Mouse (Mus musculus) subcutaneous adipose tissue, adult 2 months (tissue): ENCODE results near the gene Fkbp1a. TPM values are rescaled to one million over a fixed set of nuclear protein-coding genes. Genes with fewer than 3 reads are reported as not detected.

Experiments
- polyA plus RNA-seq: library from polyadenylated mRNA; depleted of rRNA; stranded (reverse); fragments of >200 nt; gene quantifications from 2 replicates; pipeline ENCODE4 v1.2.3, GENCODE M21; 2012; ENCODE audit warnings: low replicate concordance; rRNA removed

Fkbp1a gene
- polyA plus RNA-seq = 175 and 205 TPM in 2 replicates

DNA sequence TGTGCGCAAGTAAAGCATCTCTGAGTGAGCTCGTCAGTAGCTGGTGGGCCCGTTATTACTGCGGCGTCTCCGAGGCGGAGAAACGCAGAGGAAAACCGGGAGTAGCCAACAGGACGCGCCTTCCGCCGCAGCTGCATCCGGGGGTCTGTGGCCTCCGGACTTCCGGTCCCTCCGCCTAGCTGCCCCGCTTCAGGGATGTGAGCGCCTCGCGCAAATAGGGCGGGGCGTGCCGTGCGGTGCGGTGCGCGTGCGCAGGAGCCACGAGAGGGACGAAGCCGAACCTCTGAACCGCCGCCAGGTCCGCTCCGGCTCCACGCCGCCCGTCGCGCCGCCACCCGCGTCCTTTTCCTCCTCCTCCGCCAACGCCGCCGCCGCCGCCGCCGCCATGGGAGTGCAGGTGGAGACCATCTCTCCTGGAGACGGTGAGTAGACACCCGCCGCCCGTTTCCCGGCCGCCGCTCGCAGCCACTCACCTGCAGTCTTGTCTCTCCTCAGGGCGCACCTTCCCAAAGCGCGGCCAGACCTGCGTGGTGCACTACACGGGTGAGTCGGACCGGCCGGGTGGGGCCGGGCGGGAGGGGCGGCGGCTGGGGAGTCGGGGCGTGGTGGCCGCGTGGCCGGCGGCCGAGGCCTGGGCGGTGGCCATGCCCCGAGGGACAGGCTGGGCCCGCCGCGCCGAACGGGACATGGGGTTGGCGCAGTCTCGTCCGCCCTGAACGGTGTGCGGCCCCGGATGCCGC, at the start of gene Fkbp1a:
TSS of gene Fkbp1a (plus strand) at position 161 of the 740 bp plus-strand sequence.

DNA sequence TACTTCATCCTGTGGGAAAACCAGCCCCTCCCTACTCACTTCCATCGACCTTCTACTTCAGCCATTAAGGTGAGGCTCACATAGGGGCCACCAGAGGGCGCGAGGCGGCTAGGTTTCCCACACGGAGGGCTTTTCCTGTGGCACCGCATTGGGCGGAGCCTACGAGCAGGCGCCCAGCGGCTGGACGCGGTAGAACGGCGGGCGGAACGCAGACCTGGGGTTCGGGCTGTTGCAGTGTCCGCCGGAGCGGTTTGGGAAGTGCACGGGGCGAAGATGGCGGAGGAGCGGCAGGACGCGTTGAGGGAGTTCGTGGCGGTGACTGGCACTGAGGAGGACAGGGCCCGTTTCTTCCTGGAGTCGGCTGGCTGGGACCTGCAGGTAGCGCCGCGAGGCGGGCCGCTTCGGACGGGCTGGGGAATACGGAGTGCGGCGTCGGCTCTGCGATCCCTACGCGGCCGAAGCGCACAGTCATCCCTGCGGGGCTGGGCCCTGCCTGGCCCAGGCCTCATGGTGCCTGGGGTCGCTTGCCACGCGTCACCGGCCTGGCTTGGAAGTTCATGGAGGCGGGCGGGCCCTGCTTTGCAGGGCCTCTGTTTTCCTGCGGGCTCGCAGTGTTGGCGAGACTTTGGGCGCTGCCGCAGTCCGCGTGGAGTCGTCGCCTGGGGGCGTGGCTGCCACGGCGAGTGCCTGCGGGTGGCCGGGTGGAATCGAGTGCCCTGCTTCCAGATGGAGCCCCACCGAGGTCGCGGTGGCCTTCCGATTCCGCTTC, 48.1 kb upstream of the Fkbp1a start, which contains the start of gene Nsfl1c:
TSS of gene Nsfl1c (plus strand) at position 148 of the 769 bp plus-strand sequence.

DNA sequence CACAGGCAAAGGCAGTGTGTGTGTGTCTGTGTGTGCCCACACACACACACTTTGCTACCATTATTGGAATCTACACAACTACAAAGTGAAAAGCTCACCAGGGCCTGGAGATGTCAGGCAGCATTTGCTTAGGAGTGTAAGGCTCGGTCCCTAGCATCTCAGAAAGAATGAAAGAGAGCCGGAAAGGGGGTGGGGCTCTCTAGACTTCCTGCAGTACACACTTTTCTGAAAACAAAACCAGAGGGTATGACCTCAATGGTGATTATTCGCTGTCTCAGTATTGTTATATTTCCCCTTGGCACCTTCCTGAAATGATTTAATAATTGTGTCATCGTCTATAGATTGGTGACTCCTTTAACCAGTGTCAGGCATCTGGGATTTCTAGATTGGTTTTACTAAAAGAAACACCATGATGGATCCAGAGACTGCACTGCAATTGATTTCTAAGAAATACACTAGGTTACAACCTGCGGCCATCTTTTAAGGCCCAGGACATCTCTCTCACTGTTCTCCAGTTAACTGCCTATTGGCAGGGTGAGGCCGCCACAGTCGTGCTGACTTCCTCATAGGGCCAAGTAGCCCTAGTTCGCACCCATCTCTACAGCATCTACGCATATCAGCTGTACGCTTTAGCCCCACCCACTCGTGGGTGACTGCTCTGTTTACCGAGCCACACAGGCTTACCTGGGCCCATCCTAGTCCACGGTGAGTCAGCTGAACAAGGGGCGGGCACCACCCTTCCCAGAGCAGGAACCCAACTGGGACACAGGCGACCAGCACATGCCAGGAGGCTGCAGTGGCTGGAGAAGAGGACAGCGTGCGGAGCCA, 29.8 kb downstream of the Fkbp1a start, which contains the start of gene Sdcbp2:
TSS of gene Sdcbp2 (plus strand) at position 750 of the 828 bp plus-strand sequence.

Other genes with a start within 250 kb of the Fkbp1a start
- gene 4921509C19Rik, start 66.3 kb upstream of the Fkbp1a start, polyA plus RNA-seq = not detected in 2 replicates
- gene Nsfl1c, start 48.3 kb upstream of the Fkbp1a start, polyA plus RNA-seq = 67.1 and 81.2 TPM in 2 replicates
- gene Sdcbp2, start 30.1 kb downstream of the Fkbp1a start, polyA plus RNA-seq = 5.6 and 5.8 TPM in 2 replicates
- 0.32 and 6.4 TPM in 2 replicates for gene Snph, start 90.1 kb downstream of the Fkbp1a start, polyA plus RNA-seq
- gene Rad21l, start 126.0 kb downstream of the Fkbp1a start, polyA plus RNA-seq = not detected in 2 replicates
- gene Tmem74b, start 159.5 kb downstream of the Fkbp1a start, polyA plus RNA-seq = 0.44 TPM in 1 of 2 replicates, not detected in the other
- gene Psmf1, start 201.7 kb downstream of the Fkbp1a start, polyA plus RNA-seq = 42.1 and 49.8 TPM in 2 replicates